Mouse (Mus musculus): Measurements from ENCODE around the gene Car14. TPM values are rescaled to one million over a fixed set of nuclear protein-coding genes. Genes with fewer than 3 reads are reported as not detected.
"Not testable (repeated sequence)": the region's sequence is repeated elsewhere in the genome, so short reads cannot be mapped to it uniquely, and the experiment has no call there.

Gene Car14
- total RNA-seq, 2 experiments from 2014 or later, result 9.3 to 10.1 TPM

DNA sequence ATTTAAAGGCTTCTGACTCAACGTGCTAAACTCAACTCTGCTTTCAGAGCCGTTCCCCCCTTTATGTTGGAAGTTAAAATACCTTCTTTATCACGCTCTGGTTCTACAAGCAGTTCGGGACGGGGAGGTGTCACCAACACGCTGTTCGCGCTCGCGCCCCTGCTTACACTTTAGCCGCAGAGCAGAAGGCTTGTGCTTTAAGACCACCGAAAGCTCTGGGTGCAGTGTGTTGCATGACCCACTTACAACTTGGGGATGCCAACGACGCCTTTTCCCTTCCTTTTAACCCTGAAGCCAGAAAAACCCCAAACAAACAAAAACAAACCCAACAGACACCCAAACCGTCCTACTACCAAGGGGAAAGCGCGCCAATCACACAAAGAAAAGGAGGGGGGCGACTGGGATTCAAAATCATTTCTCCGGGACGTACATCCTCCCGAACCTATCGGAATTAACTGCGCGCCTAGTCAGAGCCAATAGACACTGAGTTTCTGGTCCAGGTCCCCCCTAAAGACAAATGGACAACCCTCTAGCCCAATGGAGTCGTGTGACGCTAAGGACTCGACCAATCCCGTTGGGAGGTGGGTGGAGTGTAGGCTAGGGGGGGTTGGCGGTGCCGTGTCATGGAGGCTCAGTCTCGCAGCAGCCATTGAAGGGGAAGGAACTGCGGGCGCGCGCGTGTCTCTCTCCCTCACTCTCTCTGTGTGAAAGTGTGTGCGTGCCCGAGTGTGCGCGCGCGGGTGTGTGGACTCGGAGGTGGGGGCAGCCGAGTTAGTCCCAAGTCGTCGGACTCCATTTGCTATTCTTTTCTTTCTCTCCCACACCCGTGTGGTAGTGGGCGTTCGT, 24.4 kb upstream of the Car14 start, which contains the start of gene Anp32e:
TSS of gene Anp32e (plus strand) at position 589 of the 846 bp plus-strand sequence.
- intact Hi-C loops (cut with DNase I), result loop anchor here (1.0 kb wide), 1 partner anchor 47 kb away; the partner anchor contains the start of gene Ciart
- DNase-seq (ENCODE audit: low spot score in 2 of 2), result peak; percentile 95 to 99

DNA sequence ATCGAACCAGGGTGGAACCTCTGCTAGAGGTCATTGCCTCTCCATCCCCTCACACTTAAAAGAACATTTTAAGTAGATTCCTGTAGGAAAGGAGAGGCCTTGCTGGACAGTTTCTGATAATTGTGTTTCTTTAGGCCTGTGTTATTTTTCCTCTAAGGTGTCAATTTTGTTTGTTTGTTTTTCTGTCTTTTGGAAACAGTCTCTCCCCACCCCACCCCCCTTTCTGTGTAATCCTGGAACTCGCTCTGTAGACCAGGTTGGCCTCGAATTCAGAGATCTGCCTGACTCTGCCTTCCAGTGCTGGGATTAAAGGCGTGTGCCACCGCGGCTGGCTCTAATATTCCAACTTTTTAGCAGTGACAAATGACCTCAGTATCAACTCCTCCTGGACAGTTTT, 23.8 kb upstream of the Car14 start:
- no peak for DNase-seq (ENCODE audit: low spot score in 2 of 2)
- intact Hi-C loops (cut with DNase I), result no loop called here

DNA sequence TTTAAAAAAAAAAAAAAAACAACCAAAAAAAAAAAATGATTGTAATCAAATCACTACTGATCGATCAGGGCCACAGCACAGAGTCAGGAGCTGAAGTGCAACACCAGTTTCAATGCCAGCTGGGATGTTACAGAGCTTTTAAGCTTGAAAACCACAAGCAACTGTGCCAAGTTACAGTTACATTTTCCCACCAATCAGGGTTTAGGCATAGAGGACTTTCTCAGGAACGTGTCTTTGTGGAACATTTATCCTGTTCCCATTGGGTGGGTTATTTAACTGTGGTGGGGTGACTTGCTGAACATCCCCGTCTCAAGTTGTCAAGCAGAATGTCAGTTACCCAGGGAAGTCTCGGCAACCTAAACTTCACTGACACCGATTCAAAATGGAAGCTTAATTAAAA, 20.6 kb upstream of the Car14 start:
- no peak for DNase-seq (ENCODE audit: low spot score in 2 of 2)
- intact Hi-C loops (cut with DNase I), result no loop called here

DNA sequence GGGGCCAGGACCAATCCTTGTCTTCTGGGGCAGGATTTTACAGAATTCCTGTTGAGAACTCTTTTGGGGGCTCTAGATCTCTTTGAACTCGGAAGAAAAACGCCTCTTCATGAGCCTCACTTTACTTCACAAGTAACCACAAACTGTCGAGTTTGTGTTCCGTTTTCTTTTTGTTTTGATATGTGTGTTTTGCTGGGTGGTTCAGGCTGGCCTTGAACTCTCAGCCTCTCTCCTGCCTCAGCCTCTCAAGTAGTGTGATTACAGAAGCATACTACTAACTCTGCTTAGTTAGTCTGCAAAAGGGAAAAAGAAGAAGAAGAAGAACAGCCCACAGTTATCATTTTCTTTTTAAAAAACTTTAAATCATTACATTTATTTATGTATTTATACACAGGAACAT, 19.7 kb upstream of the Car14 start:
- intact Hi-C loops (cut with DNase I), result no loop called here
- DNase-seq (ENCODE audit: low spot score in 2 of 2), result no peak

DNA sequence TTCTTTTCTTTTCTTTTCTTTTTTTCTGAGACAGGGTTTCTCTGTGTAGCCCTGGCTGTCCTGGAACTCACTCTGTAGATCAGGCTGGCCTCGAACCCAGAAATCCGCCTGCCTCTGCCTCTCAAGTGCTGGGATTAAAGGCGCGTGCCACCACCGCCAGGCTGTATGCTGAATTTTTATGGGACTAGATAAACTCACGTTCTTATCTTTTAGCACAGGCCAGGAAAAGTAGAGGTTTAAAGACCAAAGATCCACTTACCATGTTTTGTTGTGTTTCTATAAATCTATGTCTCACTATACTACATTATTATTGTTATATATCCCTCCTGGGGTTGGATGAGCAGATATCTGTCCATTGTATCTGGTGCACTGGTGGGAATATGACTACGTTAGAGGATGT, 18.9 kb upstream of the Car14 start:
- intact Hi-C loops (cut with DNase I); DNase-seq (ENCODE audit: low spot score in 2 of 2): not testable (repeated sequence)

DNA sequence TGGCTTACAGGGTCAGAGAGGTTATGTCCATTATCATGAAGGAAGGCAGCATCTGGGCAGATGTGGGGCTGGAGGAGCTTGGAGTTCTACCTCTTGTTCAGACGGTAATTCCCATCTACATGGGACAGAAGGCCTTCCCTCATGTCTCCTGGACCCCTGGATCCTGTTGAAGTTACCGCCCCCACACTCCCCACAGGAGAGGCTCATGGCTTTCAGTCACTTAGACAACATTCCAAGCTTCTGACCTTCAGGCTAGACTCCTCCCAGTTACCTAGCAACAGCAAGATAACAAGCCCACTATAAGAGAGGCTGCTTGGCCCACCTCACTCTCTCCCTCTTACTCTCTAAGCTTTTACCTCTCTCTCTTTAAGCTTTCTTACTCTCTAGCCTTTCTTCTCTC, 16.0 kb upstream of the Car14 start:
- intact Hi-C loops (cut with DNase I); DNase-seq (ENCODE audit: low spot score in 2 of 2): not testable (repeated sequence)

DNA sequence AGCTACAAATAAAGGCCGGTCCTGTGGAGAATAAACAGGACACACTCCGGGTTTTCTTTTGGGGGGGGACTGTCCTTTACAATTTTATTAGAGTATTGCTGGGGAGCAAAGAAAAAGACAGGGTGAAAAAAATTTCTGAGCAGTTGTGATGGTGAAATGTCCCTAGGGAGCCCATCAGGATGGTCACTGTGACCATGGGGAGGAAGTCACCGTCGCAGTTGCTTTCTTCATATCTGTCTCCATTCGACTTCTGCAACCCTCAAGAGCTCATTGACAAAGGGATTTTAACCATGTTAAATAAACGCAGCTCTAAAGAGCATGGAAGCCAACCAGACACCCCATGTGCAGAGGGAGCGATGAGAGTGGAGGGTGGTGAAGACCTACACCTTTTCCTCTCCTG, 12.3 kb upstream of the Car14 start:
- DNase-seq (ENCODE audit: low spot score in 2 of 2), result no peak
- intact Hi-C loops (cut with DNase I), result no loop called here

DNA sequence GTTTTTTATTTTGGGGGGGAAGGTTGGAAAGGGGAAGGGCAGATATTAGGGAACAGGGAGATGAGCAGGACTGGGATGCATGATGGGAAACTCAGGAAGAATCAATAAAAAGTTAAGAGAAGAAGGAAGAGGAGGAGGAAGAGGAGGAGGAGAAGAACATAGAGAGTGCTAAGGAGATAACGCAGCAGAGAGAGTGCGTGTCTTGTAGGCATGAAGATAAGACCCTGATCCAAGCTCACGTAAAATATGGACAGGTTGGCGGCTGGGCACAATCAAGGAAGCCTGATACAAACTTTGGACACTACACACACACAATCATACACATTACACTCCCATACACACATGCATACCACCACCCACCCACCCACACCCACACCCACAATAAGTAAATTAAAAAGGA, 10.2 kb upstream of the Car14 start:
- intact Hi-C loops (cut with DNase I), result no loop called here
- no peak for DNase-seq (ENCODE audit: low spot score in 2 of 2)

DNA sequence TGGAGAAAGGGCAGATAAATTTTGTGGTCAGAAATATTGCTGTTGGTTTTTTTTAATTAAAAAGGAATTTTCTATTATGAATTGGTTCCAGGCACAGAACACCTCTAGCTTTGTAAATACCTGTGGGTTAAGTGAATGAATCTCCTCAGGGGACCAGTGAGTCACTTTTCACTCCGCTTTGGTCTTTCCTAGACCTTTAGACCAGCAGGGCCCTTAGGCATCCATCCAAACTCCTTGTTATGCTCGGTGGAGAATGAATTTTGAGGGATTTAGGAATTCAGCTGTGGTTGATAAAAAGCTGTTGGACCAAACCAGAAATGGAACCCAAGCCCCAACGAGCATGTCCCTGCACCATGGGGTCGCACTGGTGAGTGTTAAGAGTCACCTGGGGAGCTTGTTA, 3.1 kb upstream of the Car14 start:
- DNase-seq (ENCODE audit: low spot score in 2 of 2), result no peak
- intact Hi-C loops (cut with DNase I), result loop anchor here (1.0 kb wide), 1 partner anchor 46 kb away; no protein-coding TSS in a partner anchor

DNA sequence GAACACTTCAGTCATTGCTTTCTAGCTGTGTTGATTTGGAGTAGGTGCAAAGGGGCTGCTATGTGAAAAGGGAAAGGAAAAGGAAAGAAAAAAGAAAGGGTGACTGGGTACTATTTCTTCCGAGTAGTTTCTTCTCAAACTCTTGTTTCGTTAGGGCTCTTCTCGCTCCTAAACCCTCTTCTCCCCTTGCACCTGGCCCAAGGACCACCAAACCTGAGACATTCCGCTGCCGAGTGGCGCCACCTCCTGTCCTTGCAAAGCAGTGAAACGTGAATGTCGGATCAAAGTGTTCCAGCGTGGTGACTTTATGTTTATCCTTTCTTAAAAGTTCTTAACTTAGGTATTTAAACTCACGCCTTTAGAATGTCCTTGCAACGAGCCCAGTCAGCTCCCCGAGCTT, 2.4 kb upstream of the Car14 start:
- no peak for DNase-seq (ENCODE audit: low spot score in 2 of 2)
- intact Hi-C loops (cut with DNase I), result loop anchor here (1.0 kb wide), 2 partner anchors 25 to 46 kb away; partner anchors contain the start of gene Ciart

DNA sequence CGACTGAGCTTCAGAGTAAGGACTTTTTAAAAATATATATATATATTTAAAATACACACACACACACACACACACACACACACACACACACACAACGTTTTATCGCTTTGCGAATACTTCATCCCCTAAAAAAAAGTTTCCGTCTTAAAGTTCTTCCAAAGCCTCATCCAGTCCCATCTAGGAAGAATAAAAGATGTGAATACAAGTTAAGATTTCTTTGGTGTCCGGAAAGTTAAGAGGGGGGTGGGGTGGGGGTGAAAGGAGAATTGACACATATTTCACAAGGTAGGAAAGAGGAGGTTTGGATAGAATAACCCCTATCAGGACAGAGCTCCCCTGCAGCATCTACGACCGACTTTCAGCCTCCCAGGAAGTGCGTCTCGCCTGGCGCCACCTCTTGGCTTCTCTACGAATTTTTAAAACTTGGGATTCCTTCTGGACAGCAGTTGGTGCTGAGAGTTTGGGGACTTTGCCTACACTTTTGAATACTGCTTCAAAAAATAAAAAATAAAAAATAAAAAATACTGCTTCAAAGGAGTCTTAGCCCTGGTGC, 1.5 kb upstream of the Car14 start:
- intact Hi-C loops (cut with DNase I), result loop anchor here (1.0 kb wide), 1 partner anchor 24 kb away; the partner anchor contains the start of gene Ciart
- DNase-seq (ENCODE audit: low spot score in 2 of 2), result peak in 1 of 2 experiments; percentile 49

DNA sequence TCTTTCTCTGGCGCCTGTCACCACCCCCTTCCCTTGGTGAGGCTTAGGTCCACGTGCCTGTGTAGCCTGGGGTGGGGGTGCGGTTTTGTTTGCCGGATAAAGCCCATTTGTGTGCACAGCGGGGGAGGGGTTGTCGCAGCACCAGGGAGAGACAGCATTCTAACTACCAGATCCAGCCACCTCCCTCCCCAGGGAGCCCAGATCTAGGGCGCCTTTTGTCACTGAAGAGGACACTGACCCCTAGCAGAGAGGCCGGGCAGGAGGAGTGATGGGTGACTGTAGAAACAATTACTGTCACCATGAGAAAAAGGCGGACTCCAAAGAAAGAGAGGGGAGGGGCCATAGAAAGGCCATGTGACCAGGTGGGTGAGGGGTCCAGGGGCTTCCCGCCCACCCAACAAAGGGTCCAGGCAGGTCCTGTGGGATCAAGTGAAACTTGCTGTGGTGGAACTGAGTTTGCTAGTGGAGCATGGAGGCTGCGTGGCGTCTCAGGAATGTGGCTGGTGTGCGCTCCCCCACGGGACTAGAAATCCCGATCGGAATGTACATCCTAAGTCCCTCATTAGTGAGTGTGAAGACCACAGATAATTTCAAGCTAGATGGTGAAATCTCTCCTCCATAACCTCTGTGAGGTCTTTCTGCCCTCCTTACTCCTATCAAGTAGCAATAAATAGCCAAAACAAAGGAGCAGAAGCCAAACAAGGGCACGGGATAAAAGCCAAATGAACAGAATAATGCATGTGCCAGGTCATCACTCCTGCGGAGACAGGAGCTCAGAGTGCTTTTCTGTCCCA, 852 bp upstream of the Car14 start:
- intact Hi-C loops (cut with DNase I), result no loop called here
- DNase-seq (ENCODE audit: low spot score in 2 of 2), result no peak

DNA sequence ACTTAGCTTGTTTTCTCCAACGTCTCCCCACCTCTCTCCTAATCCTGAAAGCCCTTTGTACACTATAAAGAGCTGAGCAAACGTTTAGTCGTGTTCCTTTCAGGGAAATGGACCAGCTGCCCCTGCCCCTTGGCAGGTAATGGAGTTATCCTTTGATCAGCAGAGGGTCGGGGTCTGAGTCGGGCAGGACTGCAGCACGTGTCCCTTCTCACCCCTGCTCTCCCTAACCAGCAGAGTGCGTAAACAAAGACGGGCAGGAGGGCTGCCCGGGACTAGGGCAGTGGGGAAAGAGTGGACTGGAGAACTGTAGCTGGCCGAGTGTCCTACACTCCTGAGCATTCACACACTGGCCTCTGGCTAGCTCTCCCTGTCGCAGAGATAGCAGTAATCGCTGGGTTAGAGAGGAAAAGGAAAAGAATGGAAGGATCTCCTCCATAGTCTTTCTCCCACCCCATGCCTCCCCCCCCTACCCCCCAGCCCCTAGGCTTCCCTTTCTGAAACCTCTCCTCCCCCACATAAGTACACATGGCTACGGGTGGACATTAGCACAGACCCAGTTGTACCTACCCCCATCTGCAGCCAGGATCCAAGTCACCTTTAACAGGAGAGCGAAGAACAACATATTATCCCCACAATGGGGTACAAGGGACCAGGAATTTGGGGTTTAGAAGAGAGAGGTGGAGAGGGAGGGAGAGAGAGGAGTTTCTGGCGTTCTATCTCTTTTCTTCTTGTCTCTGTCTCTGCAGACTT, 563 bp downstream of the Car14 start:
- DNase-seq (ENCODE audit: low spot score in 2 of 2), result no peak
- intact Hi-C loops (cut with DNase I), result no loop called here

DNA sequence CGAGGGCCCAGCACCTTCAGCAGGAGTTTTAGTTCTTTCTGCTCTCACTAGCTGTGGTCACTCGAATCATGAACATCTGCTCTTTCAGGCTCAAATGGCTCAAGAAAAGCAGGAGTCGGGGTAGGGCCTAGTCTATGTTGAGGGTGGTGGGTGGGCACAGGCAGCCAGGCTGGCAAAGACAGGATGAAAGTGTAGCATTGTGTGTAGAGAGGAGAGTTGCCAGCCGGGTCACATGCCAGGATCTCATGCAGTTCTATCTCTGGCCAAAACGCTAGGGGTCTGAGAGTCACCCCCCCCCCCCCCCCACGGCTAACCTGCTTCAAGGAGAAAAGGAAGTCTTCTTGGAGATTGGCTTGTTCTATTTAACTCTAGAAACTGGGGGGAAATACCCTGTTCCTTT, 1.8 kb downstream of the Car14 start:
- no peak for DNase-seq (ENCODE audit: low spot score in 2 of 2)
- intact Hi-C loops (cut with DNase I), result no loop called here

DNA sequence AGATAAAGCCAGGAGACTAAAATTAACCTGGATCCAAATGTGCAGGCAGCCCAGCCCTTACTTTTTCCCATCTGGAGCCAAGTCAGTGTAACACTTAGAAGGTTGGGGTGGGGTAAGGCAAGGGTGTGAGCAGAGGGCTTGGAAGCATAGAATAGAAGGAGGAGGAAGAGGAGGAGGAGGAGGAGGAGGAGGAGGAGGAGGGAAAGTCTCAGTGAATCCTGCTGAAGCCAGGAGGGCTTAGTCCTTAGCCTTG, 2.2 kb downstream of the Car14 start:
- intact Hi-C loops (cut with DNase I), result no loop called here
- no peak for DNase-seq (ENCODE audit: low spot score in 2 of 2)

DNA sequence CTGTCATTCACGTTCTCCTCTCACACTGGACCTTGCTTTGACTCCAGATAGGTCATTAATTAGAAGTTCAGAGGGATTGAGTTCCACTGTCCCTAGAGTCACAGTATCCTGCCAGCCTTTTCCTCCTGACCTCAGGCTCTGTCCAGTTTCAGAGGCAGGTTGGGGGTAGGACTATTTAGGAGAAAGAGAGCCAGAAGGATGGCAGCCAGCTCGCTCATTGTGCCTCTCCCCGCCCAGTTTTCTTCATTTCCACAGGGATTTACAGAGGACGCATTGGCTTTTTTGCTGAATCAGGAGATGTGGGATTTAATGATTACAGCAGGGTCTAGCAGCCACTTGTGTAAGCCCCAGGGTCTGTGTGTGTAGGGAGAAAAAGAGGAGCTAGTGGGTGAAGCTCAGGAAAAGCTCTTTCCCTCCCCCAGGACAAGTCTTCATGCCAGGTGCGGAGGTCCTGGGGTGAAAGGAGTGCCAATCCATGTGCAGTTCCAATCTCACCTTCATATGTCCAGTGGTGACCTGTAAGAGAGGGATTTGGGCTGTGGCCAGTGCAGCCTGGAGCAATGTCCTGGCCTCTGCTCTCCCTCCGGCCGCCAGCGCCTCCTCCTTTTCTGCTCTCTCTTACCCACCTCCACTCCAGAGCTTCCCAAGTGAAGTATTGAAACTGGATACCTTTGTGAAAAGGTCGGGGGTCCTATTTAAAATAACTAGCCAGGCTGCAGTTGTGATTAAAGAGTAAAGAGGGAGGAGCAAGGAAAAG, 2.7 kb downstream of the Car14 start:
- intact Hi-C loops (cut with DNase I), result no loop called here
- DNase-seq (ENCODE audit: low spot score in 2 of 2), result no peak

DNA sequence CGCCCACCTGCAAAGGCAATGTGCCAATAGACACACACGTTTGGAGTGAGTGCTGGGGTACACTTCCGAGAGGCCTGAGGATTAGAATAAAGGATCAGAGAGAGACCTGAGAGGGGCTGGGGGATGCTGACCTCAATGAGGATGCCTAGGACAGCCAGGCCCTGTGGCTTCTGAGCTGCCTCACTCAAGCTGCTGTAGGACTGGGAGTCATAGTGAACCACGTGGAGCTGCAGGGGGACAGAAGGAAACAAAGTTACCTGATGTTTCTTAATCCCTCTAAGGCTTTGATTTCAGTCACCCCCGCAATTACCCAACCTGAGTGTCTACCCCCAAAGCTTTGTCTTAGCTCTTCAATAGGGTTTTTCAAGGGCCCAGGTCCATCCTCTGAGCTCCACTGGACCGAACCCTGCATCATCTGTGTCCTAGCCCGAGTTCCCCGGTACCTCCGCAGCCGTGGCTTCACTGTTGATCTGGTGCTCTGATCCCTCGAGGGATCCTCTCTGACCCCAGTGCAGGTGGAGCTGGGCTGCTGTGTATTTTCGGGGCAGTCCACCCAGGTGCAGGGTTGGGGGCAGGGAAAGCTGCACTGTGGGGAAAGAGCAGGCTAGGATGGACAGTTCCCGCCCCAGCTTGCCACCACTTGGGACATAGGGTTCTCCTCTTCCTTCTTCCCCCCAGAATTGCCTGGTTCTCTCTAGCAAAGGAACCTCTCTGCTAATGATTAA, 4.5 kb downstream of the Car14 start:
- intact Hi-C loops (cut with DNase I), result no loop called here
- DNase-seq (ENCODE audit: low spot score in 2 of 2), result no peak

DNA sequence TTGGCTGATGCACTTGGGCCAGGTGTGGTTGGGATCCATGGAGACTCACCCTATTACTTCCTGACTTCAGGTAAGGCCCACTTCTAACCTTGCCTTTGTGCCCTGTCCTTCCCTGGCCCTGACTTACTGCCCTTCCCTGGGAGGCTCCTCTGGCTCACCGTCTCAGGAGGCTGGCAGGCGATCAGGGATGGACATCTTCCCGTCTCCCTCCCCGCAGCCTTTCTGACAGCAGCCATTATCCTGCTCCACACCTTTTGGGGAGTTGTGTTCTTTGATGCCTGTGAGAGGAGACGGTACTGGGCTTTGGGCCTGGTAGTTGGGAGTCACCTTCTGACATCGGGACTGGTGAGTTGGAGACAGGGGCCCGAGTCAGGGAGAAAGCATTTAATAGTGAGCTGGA, 9.0 kb downstream of the Car14 start:
- intact Hi-C loops (cut with DNase I); DNase-seq (ENCODE audit: low spot score in 2 of 2): not testable (repeated sequence)
